Mouse (Mus musculus) stomach, embryonic 14.5 days (tissue): ENCODE results near the gene Teddm2. TPM values are rescaled to one million over a fixed set of nuclear protein-coding genes. Genes with fewer than 3 reads are reported as not detected.
A peak's percentile ranks its signal among the peaks of the same experiment; 100 is the strongest.

ENCODE experiments used
- ATAC-seq: fragments of 200-750 bp; cut with Nextera tagmentation; 2 replicates; pipeline ENCODE4 v1.8.0; 2017; ENCODE audit warnings: low read depth, moderate TSS enrichment; ENCODE audit not compliant: insufficient number of reproducible peaks, insufficient read depth, low FRiP score
- H3K27ac ChIP-seq: fragments of 300-500 bp; sonication (generic); 2 replicates; pipeline ENCODE4 v1.5.1; 2014; ENCODE audit warnings: mild to moderate bottlenecking, low read length, moderate library complexity, mixed read lengths
- H3K27me3 ChIP-seq: fragments of 300-500 bp; sonication (generic); 2 replicates; pipeline ENCODE4 v1.6.1; 2014; ENCODE audit warnings: low read length, control low read depth, mixed read lengths; ENCODE audit not compliant: control insufficient read depth, insufficient read depth
- H3K36me3 ChIP-seq: fragments of 300-500 bp; sonication (generic); 2 replicates; pipeline ENCODE4 v1.6.1; 2014; ENCODE audit warnings: mild to moderate bottlenecking, control low read depth, low read length, moderate library complexity, mixed read lengths; ENCODE audit not compliant: control insufficient read depth, insufficient read depth
- H3K4me1 ChIP-seq: fragments of 300-500 bp; sonication (generic); 2 replicates; pipeline ENCODE4 v1.6.1; 2014; ENCODE audit warnings: low read length, control low read depth, mixed read lengths; ENCODE audit not compliant: control insufficient read depth, insufficient read depth
- H3K4me2 ChIP-seq: fragments of 300-500 bp; sonication (generic); replicated peaks from 2 replicates; pipeline ENCODE4 v1.6.1; 2014; ENCODE audit warnings: low read depth, low read length, control low read depth
- H3K4me3 ChIP-seq: fragments of 300-500 bp; sonication (generic); 2 replicates; pipeline ENCODE4 v1.5.1; 2014; ENCODE audit warnings: low read depth, low read length, control low read depth
- H3K9ac ChIP-seq: fragments of 300-500 bp; sonication (generic); replicated peaks from 2 replicates; pipeline ENCODE4 v1.6.1; 2014; ENCODE audit warnings: low read depth, mild to moderate bottlenecking, control low read depth, low read length, moderate library complexity, mixed read lengths
- H3K9me3 ChIP-seq: fragments of 300-500 bp; sonication (generic); 2 replicates; pipeline ENCODE4 v1.6.1; 2016; ENCODE audit warnings: low read depth, low read length, control low read depth; ENCODE audit not compliant: control insufficient read depth
- WGBS: fragments of 180-500 bp; shearing (Covaris S2); extraction: QIAGEN DNeasy Blood & Tissue Kit; methylation state at CpG from one replicate; pipeline ENCODE4 v1.1.7; 2014; 5-methylcytosine and 5-hydroxymethylcytosine counted together
- polyA plus RNA-seq: library from polyadenylated mRNA; unstranded; fragments of >200 nt; fragmentation: Nextera tagmentation; extraction: Ambion mirVana; gene quantifications from 2 replicates; pipeline ENCODE4 v1.2.1, GENCODE M21; 2014

Gene Teddm2
- 0.46 and 0.53 TPM in 2 replicates for polyA plus RNA-seq

GRCm38 (mm10) chr1:153899731-153900380 is at the start of gene Teddm2, which contains the start of gene Glul:
TSS of gene Teddm2 (minus strand) at chr1:153900228.
TSS of gene Glul (plus strand) at chr1:153899944.
- H3K4me2 ChIP-seq: peak within 1 kb of the TSS; percentile 70
- 0 out of 2 replicates have a peak, but pooled peaks cover 2% of the 10 kb centered on the region for H3K4me1 ChIP-seq
- ATAC-seq: peak; percentile 97
- H3K9me3 ChIP-seq: no peaks in the 10 kb centered on the region
- H3K36me3 ChIP-seq: peaks cover 14% of the 10 kb centered on the region; the same call in 1 of the 2 replicates
- H3K4me3 ChIP-seq: peak within 1 kb of the TSS; percentile 83
- H3K27ac ChIP-seq: peak within 1 kb of the TSS; percentile 96
- no peaks in the 10 kb centered on the region for H3K27me3 ChIP-seq
- peak within 1 kb of the TSS; percentile 83 for H3K9ac ChIP-seq
- WGBS: under 1% methylated on average over 51 of the region's 51 CpGs

- no peak for ATAC-seq
- Histone ChIP-seq H3K9me3 (no peaks in the 10 kb centered on the region), H3K4me3 (no peak overlapping the region), H3K36me3 (no peaks in the 10 kb centered on the region), H3K4me1 (no peaks in the 10 kb centered on the region), H3K9ac (no peak overlapping the region), H3K27me3 (no peaks in the 10 kb centered on the region), H3K27ac (no peak overlapping the region), H3K4me2 (no peak overlapping the region)
- 94% methylated on average over 6 of the region's 6 CpGs for WGBS
Observed at GRCm38 (mm10) chr1:153947837-153948236, 47.8 kb upstream of the Teddm2 start.

- no peak overlapping the region for H3K4me2 ChIP-seq
- H3K4me1 ChIP-seq: no peaks in the 10 kb centered on the region
- no peaks in the 10 kb centered on the region for H3K36me3 ChIP-seq
- no peak for ATAC-seq
- no peaks in the 10 kb centered on the region for H3K27me3 ChIP-seq
- no peak overlapping the region for H3K27ac ChIP-seq
- no peaks in the 10 kb centered on the region for H3K9me3 ChIP-seq
- no peak overlapping the region for H3K4me3 ChIP-seq
- 51% methylated on average over 7 of the region's 7 CpGs for WGBS
- no peak overlapping the region for H3K9ac ChIP-seq
Observed at GRCm38 (mm10) chr1:153946971-153947370, 46.9 kb upstream of the Teddm2 start.

- no peak overlapping the region for H3K27ac ChIP-seq
- H3K9me3 ChIP-seq: no peaks in the 10 kb centered on the region
- no peak overlapping the region for H3K4me3 ChIP-seq
- H3K9ac ChIP-seq: no peak overlapping the region
- 87% methylated on average over 5 of the region's 5 CpGs for WGBS
- no peak for ATAC-seq
- H3K4me2 ChIP-seq: no peak overlapping the region
- no peaks in the 10 kb centered on the region for H3K4me1 ChIP-seq
- no peaks in the 10 kb centered on the region for H3K36me3 ChIP-seq
- no peaks in the 10 kb centered on the region for H3K27me3 ChIP-seq
Observed at GRCm38 (mm10) chr1:153945181-153945580, 45.2 kb upstream of the Teddm2 start.

GRCm38 (mm10) chr1:153940986-153941385 is 41.0 kb upstream of the Teddm2 start:
- Histone ChIP-seq H3K4me3 (no peak overlapping the region), H3K4me1 (no peaks in the 10 kb centered on the region), H3K9me3 (no peaks in the 10 kb centered on the region), H3K4me2 (no peak overlapping the region), H3K9ac (no peak overlapping the region), H3K36me3 (no peaks in the 10 kb centered on the region), H3K27me3 (no peaks in the 10 kb centered on the region), H3K27ac (no peak overlapping the region)
- WGBS: 72% methylated on average over 2 of the region's 2 CpGs
- no peak for ATAC-seq

GRCm38 (mm10) chr1:153937025-153937424 is 37.0 kb upstream of the Teddm2 start:
- WGBS: 94% methylated on average over 2 of the region's 2 CpGs
- no peak overlapping the region for H3K9ac ChIP-seq
- ATAC-seq: no peak
- H3K27me3 ChIP-seq: no peaks in the 10 kb centered on the region
- no peaks in the 10 kb centered on the region for H3K4me1 ChIP-seq
- H3K36me3 ChIP-seq: no peaks in the 10 kb centered on the region
- H3K27ac ChIP-seq: no peak overlapping the region
- no peak overlapping the region for H3K4me2 ChIP-seq
- H3K9me3 ChIP-seq: no peaks in the 10 kb centered on the region
- H3K4me3 ChIP-seq: no peak overlapping the region

GRCm38 (mm10) chr1:153935844-153936380 is 35.9 kb upstream of the Teddm2 start:
- ATAC-seq: no peak
- Histone ChIP-seq H3K4me3 (no peak overlapping the region), H3K4me1 (no peaks in the 10 kb centered on the region)

GRCm38 (mm10) chr1:153933772-153934171 is 33.7 kb upstream of the Teddm2 start:
- no peaks in the 10 kb centered on the region for H3K36me3 ChIP-seq
- H3K9me3 ChIP-seq: no peaks in the 10 kb centered on the region
- ATAC-seq: no peak
- H3K9ac ChIP-seq: no peak overlapping the region
- H3K27ac ChIP-seq: no peak overlapping the region
- 74% methylated on average over 1 of the region's 1 CpGs for WGBS
- no peak overlapping the region for H3K4me3 ChIP-seq
- H3K4me1 ChIP-seq: no peaks in the 10 kb centered on the region
- H3K4me2 ChIP-seq: no peak overlapping the region
- no peaks in the 10 kb centered on the region for H3K27me3 ChIP-seq

More at GRCm38 (mm10) chr1:153935844-153936380, 35.9 kb upstream of the Teddm2 start:
- Histone ChIP-seq H3K4me2 (no peak overlapping the region), H3K9ac (no peak overlapping the region), H3K9me3 (no peaks in the 10 kb centered on the region), H3K27me3 (no peaks in the 10 kb centered on the region), H3K27ac (no peak overlapping the region), H3K36me3 (no peaks in the 10 kb centered on the region)
- 80% methylated on average over 12 of the region's 12 CpGs for WGBS
